Mouse (Mus musculus): ENCODE measurements around the gene Tm4sf1.

Tm4sf1 gene

DNA sequence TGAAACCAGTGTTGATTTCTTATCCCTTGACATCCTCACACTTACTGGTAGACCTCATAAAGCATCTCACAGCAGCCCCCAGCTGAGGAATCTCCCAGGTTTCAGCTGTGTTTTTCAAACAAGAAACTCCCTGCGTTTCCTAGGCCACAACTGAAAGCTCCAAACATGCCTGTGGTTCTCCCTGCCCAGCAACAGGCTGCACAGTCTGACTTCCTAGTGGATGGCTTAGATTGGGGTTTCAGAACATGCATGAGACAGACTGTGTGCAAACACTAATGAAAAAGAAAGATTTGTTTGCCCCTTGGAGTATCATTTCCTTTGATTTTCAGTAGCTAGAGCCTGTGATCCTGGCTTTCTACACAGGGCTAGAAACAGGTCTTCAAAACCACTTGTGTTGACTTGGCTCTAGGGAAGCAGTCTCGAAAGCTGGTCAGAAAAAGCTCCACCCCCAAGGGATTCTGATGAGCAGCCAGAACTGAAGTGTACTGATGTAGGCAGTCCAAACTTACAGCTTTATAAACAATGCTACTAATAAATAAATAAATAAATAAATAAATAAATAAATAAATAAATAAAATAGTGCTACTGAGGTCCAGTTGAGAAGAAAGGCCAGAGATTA lies at the start of gene Tm4sf1:
Gene Tm4sf1, minus strand, starts transcription at position 68 of the 619 bp plus-strand sequence.
- in situ Hi-C loops (cut with MboI): no loop called here

DNA sequence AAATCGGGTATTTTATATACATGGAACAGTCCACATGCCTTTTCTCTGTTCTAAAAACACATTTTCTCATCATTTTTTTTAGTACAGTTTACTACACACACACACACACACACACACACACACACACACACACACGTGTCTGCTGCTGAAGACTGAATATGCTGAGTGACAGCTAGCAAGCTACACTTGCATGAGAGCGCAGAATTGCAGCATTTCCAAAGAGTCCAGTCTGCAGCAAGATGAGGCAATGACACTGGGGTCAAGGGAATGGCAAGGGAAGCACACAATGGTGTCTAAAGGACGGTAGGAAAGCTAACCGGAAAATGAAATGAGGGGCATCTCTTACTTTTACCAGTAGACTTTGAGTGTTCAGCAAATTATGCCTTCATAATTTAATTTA lies 43.0 kb upstream of the Tm4sf1 start:
- in situ Hi-C loops (cut with MboI): no loop called here

DNA sequence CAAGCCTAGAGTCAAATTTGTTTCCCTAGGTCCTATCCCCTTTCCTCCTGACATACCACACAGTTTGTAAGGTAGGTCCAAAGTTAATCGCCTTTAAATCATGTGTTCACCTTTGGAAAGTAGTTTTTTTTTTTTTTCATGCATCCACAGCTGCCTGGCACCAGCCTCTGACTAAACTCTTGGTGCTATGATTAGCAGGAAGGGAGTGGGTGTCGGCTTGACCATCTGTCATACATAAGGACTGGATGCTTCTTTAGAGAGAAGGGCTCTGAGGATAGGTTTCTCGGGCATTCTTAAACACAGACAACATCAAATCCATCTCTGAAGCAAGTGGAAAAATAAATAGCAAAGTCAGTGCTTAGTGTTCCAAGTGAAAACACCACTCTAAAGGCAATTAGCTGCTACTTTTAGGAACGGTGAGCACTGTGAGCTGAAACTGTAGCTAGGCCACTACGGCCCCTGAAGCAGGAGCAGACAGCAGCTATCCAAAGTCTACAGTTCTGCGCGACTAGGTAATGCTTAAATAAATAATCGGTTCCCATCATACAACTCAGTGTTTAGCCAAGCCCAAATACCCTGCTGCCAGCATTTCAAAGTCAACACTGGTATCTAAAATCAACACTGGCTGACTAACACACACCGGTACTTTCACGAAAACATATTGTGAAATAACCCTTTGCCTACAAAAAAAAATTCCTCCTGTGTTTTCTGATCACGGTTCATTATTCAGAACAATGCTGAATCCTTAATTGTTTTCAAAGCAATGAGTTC lies 42.2 kb upstream of the Tm4sf1 start:
- in situ Hi-C loops (cut with MboI): no loop called here

DNA sequence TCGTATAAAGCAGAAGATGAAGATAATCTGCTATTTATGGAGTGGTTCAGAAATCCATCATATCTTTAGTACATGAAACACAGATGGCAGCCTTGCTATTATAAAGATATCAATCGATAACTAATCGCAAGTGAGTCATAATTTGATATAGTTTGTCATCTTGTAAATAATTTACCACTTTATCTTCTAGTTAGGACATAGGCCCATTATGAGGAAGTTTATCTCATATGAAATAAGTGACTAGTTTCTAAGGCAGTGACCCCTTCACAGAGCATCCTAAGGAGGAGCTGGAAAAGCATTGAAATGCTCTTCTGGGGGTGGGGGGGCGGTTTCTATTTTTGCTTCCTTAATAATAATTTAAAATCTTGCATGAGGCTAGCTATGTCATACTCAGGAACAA lies 41.2 kb upstream of the Tm4sf1 start:
- in situ Hi-C loops (cut with MboI): no loop called here

DNA sequence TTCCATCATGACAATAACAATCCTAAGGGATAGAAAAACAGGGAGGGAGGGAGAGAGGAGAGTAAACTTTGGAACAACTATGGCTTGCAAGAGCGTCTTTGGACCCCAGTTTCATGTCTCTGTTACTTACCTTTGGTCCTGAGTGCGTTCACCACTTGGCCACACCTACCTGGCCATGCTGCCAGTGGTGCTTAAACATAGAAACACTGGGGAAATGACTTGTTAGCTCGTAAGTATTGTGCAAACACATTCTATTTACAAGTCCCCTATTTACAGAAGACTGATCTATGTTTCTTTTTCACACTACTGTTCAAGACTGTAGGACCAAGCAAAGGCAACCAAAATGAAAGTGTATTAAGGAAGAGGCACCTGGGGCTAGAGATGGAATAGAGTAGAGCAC lies 39.5 kb upstream of the Tm4sf1 start:
- in situ Hi-C loops (cut with MboI): no loop called here

DNA sequence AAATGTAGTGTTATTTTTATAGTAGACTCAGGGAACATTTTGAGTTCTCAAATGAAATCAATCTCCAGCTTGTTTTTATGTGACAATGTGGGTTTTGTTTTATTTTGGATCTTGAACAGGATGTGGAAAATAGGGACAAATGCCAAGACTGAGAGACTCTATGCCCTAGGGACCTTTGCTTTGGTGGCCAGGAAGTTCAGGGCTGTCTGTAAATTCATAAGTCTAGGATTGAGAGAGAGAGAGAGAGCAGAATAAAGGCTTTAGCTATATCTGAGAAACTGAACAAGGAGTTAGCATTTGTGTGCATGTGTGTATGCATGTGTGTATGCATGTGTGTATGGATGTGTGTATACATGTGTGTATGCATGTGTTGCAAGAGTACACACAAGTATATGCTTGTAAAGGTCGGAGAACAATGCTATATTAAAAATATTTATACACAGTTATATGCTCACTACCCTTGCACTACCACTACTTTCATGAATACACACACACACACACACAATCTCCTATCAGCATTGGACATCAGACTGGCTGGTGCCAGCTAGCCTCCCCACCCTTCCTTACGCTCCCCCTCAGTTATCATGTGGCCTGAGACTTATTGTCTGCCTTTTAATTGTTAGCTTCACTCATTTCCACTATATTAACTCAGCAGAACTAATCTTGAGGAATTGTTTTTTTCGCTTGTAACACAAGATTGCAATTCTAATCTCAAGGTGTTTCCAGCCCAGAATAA lies 33.5 kb upstream of the Tm4sf1 start:
- in situ Hi-C loops (cut with MboI): no loop called here

DNA sequence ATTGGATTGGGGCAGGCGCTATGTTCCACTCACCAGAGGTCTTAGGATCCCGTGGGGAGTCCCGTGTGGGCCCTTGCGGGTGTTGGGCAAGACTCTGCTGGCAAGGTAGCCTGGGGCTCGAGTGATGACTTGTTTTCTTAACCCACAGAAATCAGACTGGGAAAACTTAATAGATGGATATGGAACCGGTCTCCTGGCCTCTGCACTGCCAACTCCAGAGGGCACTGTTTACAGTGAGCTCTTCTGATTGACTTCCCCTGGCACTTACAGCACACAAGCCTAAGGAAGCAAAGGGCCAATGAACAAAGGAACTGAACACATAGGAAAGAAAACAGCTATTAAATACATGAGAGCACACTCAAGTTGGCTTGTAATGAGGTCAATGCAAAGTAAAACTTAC lies 26.2 kb upstream of the Tm4sf1 start:
- in situ Hi-C loops (cut with MboI): no loop called here

DNA sequence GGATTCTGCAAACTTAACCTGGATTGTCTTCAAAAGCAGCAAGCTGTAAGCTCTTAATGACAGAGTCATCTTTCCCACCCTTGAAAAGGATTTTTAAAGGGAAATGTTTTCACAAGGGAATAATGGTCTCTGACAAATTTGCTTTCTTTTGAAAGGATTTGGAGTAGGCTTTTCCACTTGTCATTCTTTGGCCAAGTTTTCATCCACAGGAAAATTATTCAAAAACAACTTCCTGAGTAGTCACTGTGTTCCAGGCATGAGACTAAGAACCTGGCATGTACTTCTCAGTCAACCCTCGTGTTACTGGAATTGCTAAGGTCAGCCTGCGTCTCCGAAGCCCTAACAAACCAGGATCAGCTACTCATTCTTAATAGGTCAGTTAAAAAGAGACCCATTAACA lies 5.3 kb upstream of the Tm4sf1 start:
- in situ Hi-C loops (cut with MboI): no loop called here

DNA sequence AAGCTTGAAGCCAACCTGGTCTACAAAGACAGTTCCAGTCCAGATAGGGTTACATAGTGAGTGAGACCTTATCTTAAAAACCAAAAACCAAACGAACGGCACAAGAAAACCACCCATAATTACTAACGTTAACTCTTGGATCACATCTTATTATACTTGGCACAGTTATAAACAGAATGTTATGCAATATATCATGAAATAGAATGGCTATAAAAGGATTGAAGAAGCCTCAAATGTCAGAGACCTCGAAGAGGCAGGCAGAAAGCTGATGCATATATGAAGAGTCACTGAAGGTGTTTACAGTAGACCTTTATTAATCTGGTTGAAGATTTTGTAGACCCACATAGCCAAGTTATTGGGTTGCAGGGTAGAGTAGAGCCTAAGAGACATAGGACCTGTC lies 3.8 kb upstream of the Tm4sf1 start:
- in situ Hi-C loops (cut with MboI): no loop called here

DNA sequence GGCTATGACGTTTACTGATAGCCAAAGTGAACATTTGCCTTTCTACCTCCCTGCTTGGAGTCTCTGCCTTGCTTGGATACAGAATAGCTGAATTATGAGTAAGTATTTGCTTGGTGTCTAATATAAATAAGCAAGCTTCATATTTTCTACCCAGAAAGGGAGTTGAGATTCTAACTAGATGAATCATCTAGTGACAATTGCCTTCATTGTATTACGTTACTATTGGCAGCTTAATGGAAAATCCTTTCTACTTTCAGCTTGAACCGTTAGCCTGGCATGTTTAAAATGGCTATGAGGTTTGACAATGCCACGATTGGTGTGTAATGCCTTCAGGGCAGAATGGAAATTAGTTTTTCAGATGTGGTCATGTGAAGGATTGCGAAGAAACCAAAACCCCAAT lies 2.7 kb upstream of the Tm4sf1 start:
- in situ Hi-C loops (cut with MboI): no loop called here

DNA sequence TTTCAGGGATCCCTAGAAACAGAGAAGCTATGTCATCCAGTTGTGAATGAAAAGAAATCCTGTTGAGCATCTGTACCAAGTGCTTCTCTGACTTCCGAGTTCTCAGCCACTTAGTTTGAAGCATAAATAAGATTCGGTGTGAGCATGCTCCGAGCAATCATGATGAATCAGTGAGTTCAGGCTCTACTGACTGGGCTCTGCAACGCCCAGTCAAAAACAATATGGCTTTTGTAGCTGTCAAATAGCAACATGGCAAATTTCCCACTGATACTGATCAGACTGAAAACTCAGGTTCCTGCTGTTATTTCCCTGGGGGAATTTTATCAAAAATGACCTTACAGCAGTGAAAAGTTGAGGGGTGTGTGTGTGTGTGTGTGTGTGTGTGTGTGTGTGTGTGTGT lies 2.3 kb upstream of the Tm4sf1 start:
- in situ Hi-C loops (cut with MboI): no loop called here

DNA sequence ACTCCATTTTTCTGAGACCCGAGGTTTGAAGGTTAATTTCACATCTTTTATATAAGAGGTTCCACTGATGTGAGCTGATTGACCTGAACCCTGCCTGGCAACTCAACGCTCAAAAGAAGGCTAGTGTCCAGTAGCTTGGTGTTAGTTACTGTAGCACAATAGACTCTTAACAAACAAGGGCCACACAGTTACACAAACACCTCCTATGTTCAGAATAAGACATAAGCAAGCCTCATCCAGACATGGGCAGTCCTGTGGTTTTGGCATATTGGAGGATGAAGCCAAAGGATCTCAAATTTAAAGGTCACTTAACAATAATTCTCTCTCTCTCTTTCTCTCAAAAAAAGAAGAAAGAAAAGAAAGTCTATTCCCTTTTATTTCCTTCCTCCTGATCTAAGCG lies 1.7 kb upstream of the Tm4sf1 start:
- in situ Hi-C loops (cut with MboI): no loop called here

DNA sequence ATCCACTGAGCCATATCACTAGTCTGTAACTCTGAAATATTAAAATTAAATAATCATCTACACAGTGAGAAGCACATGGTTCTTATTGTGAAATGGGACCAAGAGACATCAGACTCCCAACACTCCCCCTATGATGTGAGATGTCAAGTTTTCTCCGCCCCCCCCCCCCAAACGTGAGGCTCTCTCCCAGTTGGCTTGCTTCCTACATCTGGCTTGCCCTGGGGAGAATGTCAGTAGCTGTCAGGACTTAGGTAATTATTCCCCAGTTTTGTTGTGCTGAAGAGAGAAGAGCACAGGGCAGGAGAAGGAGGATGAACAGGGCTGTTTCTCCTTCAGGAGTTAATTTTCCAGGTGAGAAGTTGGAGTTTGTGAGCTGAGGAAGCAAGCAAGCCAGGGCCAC lies 1.1 kb upstream of the Tm4sf1 start:
- in situ Hi-C loops (cut with MboI): no loop called here

DNA sequence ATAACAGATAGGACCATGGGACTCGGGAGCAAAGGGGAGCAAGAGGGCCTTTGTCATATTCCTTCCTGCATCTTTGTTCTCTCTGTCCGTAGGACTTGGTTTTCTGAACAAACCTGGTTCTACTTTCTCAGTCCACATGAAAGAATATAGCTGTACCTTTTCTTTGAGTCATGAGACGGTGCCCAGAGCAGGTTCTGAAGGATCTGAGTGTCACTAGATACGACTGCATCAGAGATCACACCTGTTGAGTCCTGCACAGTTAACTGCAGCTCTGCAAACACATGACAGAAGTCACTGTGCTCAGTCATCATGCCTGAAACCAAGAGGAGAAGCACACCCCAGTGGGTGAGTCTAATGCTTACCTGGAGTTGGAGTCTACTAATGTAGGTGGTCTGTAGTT lies 422 bp downstream of the Tm4sf1 start:
- in situ Hi-C loops (cut with MboI): no loop called here

DNA sequence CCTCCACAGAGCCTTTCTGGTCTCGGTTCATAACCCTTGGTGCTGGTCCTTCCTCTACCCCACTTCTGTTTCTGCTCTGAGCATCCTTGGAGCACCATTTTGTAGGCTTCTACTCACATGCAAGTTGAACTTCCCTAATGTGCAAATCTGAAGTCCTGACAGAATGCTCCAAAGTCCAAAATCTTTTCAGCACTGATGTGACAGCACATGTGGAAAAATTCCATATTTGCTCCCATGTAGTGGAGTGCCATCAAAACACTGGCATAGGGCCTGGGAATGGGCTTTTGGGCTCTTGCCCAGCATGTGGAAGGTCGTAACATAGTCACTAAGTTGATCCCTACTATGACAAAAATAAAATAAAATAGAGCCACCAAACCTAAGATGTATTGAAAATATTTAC lies 3.8 kb downstream of the Tm4sf1 start:
- in situ Hi-C loops (cut with MboI): no loop called here

DNA sequence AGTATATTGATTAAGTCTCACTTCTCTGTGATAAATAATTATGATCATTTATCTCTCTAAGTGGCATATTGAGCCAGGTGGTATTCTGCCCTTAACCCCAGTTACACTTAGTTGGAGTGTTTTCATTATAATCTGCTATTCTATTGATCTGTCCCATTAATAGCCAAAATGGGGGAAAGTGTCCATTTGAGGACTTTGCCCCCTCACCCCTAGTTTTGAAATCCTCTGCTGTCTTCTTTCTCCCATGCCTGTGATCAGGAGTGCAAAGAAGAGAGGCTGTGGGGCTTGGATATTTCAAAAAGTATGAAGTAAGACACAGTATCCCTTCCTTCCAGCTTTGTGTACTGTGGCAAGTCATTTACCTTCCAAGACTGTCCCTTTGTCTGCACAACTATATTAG lies 5.2 kb downstream of the Tm4sf1 start:
- in situ Hi-C loops (cut with MboI): no loop called here

DNA sequence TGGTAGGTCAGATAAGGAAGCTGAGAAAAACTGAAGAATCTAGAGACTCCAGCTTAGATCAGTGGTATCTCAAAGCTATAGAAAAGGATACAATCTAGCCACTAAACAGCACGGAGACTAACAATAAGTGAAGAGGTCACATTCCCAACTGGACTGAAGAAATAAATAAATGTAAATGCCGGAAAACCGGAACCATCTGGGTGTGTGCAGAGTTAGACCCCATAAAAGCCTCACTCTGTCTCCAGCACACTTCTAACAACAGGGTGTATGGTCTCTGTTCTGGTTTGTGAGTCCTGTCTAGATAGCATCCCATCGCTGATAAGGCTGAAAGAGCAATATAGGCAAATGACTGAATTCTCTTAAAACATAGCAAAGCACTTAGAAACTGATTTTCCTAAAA lies 6.2 kb downstream of the Tm4sf1 start:
- in situ Hi-C loops (cut with MboI): no loop called here

DNA sequence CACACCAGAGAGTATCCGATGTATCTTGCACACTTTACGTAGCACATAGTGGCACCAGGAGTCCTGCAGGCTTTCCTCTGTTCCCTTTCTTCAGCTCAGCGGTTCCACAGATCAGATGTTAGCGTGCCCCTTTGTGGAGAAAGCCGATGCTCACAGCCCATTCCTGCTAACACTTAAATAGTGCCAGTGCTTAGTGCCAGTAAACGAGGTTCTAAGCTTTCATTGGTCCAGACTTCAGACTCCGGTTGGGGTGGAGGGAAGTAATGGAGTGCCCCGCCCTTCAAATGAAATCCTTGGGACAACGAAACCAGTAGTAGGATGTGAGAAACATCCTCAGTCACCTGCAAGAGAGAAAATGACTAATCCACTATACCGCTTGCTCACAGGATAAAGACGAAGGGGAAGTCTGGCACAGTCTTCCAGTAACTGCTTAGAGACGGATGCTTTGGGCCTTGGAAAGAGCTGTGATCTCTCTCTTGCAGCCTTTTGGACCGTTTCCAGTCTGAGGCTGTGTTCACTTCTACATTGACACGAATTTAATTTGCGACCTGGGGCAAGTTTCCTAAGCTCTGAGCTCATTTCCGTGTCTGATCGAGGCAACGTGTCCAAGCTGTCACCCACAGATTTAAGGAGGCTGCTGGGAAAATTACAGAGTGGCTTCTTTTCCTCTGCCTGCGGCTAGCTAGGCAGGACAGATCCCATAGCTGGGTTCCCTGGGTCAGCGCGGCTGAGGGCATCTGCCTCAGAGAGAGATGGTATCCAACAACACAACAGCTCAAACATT lies 6.9 kb downstream of the Tm4sf1 start:
- in situ Hi-C loops (cut with MboI): no loop called here

DNA sequence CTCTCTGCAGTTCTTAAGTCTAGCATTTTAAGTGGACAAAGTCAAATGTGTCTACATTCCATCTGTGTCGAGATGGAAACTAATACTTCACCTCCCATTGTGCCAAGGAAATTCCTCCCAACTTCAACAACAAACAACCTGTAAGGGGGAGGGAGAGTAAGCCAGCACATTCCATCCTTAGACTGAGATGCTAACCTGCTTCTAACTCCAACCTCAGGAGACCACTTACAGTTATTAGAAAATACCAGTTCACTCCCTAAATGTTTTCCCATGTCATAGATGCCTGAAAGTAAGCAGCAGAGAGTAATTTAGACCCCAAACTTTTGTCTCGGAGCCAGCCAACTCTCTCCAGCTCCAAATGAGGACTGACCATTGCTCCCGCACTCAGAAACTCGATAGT lies 7.9 kb downstream of the Tm4sf1 start:
- in situ Hi-C loops (cut with MboI): no loop called here

DNA sequence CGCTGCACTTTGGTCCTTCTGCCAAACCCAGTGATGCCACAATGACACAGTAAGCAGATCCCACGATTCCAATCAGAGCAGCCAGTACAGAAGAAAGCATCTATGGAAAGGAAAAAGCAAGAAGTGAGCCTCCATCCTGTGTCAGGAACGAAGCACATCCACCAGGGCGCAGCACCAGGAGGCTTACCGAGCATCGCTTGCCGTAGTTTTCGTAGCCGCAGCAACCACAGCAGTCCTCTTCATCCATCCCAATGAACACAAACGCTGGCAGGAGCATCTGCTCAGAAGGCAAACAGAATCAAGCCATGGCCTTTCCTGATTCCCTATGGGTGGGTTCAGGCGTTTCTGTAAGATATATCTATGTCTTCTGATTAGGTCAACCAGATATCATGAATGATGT lies 9.0 kb downstream of the Tm4sf1 start:
- in situ Hi-C loops (cut with MboI): no loop called here

DNA sequence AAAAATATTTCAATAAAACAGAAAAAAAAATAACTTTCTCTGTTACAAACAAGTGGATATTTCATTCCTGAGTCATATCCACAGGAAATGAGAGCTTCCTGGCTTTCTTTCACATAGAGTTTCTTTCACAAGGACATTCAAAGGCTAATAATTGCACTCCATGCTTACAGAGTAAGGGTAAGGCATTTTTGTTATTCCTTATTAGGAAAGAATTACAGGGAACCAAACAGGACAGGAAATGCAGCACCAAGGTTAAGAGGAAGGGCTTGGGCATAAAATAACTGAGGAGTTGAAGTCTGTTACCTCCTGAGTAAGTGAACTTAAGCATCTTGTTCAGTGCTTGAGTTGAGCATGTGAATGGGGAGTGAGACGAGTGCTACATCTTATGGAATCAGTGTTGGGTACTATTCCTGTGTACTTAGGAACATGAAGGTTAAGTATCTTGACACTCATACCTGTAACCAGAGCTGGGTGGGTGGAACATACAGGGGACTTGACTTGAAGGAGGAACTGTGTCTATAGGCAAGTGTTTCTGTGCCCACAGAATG lies 12.8 kb downstream of the Tm4sf1 start:
- in situ Hi-C loops (cut with MboI): no loop called here

Data from mature B cell (primary cell).